Mouse (Mus musculus): Measurements from ENCODE around the gene Sema3f. TPM values are rescaled to one million over a fixed set of nuclear protein-coding genes. Genes with fewer than 3 reads are reported as not detected.

Gene Sema3f
- polyA plus RNA-seq, 1 experiment from 2014 or later: 3.9 TPM

DNA sequence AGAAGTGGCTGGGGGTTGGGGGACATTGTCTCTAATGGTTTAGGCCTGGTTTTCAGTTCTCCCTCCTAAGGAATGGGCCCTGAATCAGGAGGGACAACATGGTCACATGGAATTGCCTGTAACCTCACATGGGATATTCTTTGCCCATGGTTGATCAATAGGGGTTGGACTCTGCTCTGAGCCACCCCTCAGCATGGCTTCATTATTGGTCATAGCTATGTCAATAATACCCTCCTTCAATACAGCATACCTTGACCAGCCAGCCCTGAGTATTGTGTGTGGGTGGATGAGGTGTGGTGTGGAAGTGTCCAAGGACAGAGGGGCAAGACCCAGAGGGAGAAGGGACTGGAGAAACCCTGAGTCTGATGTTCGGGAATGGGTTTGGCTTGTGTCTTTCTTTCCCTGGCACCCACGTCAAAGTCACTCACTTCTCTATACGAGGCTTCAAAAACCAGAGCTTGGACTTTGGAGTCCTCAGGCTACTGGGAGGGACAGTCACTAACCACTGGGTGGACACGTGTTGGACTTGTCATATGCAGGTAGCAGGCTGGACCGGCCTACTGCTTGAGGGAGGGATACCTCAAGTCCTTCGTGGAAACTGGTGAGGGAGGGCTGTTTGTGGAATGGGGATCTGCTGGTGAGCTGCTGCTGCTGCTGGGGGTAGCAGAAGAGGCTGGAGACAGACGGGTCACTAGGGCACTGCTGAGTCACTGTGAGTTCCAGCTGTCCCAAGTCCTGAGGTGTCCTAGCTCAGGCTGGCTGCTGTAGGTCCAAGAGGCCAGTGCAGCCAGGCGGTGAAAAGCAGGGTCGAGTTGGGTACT, 35.5 kb downstream of the Sema3f start:
- H3K27me3 ChIP-seq (replicated peaks; ENCODE audit: control insufficient read depth, insufficient read depth, low read length): peaks cover 17% of the 10 kb centered on the region

DNA sequence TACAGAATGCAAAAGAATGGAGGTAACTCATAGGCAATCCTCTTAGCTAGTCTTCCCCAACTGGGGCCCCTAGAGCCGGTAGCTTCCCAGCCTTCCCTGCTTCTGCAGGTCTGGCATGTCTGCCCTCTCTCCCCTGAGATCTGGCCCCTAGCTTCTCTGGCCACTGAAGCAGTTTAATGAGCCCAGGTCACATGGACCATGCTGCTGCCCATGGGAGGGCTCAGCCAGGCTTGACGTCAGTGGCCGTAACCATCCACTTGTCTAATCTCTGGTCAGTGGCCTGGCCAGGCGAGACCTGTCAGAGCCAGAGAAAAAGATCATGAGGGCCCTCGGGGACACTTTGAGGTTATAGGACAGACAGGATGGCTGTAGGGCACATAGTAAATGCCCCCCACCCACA, 40.0 kb downstream of the Sema3f start:
- Histone ChIP-seq H3K27me3 (replicated peaks; ENCODE audit: control insufficient read depth, insufficient read depth, low read length) (peaks cover 19% of the 10 kb centered on the region), H3K4me3 (ENCODE audit: low read depth, low read length) (no peak overlapping the region), H3K4me2 (replicated peaks; ENCODE audit: low read depth) (no peak overlapping the region), H3K27ac (ENCODE audit: low read depth, low read length) (no peak overlapping the region), H3K9ac (ENCODE audit: low read depth, low read length) (no peak overlapping the region), H3K36me3 (ENCODE audit: control insufficient read depth, insufficient read depth) (no peaks in the 10 kb centered on the region), H3K4me1 (replicated peaks; ENCODE audit: control insufficient read depth, insufficient read depth, low read length) (peaks cover 8% of the 10 kb centered on the region), H3K9me3 (ENCODE audit: control insufficient read depth) (no peaks in the 10 kb centered on the region)
- ATAC-seq: no peak
- no peak for TF ChIP-seq CTCF (IDR thresholded peaks at IDR 0.05; ENCODE audit: low read depth)
- WGBS: 76% methylated on average over 5 of the region's 5 CpGs

More for the DNA sequence above, 35.5 kb downstream of the Sema3f start:
- TF ChIP-seq CTCF (IDR thresholded peaks at IDR 0.05; ENCODE audit: low read depth): no peak
- Histone ChIP-seq H3K9ac (ENCODE audit: low read depth, low read length) (no peak overlapping the region), H3K4me1 (replicated peaks; ENCODE audit: control insufficient read depth, insufficient read depth, low read length) (no peaks in the 10 kb centered on the region; the same call in 1 of the 2 replicates), H3K27ac (ENCODE audit: low read depth, low read length) (peak overlapping the region; percentile 41; the same call in 1 of the 2 replicates), H3K4me3 (ENCODE audit: low read depth, low read length) (no peak overlapping the region), H3K9me3 (ENCODE audit: control insufficient read depth) (no peaks in the 10 kb centered on the region), H3K36me3 (ENCODE audit: control insufficient read depth, insufficient read depth) (no peaks in the 10 kb centered on the region), H3K4me2 (replicated peaks; ENCODE audit: low read depth) (no peak overlapping the region)
- peak; percentile 73 for ATAC-seq
- 59% methylated on average over 9 of the region's 9 CpGs for WGBS

DNA sequence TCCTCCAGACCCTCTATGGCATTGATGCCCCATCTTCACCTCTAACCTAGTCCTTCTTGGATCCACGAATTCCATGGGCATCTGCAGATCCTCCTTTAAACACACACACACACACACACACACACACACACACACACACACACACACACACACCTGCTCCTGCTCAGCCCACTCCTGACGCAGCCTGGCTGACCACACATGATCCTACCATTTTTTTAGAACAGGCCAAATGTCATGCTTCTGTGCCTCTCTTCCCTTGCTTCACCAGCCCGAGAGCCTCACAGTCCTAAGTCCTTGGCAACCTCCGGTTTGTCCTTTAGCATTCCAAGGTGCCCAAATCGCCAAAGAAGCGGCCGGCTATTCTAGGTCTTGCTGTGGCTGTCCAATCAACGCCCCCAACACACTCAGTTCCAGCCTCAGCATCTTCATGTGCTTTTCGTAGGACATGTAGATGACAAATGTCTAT, 40.8 kb downstream of the Sema3f start, which contains the start of gene Slc38a3:
Slc38a3 (minus strand) TSS at position 51 of the 466 bp plus-strand sequence.
- Histone ChIP-seq H3K27ac (ENCODE audit: low read depth, low read length) (no peak within 1 kb of the TSS), H3K4me1 (replicated peaks; ENCODE audit: control insufficient read depth, insufficient read depth, low read length) (peaks cover 8% of the 10 kb centered on the region)
- no peak for ATAC-seq

DNA sequence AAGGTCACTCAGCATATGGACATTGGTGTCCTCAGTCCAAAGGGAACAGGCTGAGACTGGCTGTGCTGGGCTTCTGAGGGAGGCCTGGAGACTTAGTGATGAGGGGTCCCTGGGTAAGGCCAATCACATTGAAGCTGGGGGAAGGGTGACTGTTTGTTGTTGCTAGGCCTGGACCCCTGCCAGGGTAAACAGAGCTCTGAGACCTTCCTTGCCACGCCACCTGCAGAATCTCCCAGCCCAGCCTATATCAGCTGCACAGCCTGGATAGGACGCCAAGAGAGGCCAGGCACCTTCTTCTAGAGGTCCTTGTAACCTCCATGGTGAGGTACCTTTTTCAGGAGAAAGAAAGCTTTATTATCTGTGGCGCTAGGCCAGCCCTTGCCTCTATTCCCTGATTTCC, 41.4 kb downstream of the Sema3f start:
- Histone ChIP-seq H3K36me3 (ENCODE audit: control insufficient read depth, insufficient read depth) (no peaks in the 10 kb centered on the region), H3K9ac (ENCODE audit: low read depth, low read length) (no peak overlapping the region), H3K27ac (ENCODE audit: low read depth, low read length) (no peak overlapping the region), H3K4me3 (ENCODE audit: low read depth, low read length) (no peak overlapping the region), H3K4me2 (replicated peaks; ENCODE audit: low read depth) (no peak overlapping the region), H3K9me3 (ENCODE audit: control insufficient read depth) (no peaks in the 10 kb centered on the region), H3K4me1 (replicated peaks; ENCODE audit: control insufficient read depth, insufficient read depth, low read length) (peaks cover 8% of the 10 kb centered on the region), H3K27me3 (replicated peaks; ENCODE audit: control insufficient read depth, insufficient read depth, low read length) (peaks cover 22% of the 10 kb centered on the region)
- ATAC-seq: no peak
- WGBS: 74% methylated on average over 3 of the region's 3 CpGs
- TF ChIP-seq CTCF (IDR thresholded peaks at IDR 0.05; ENCODE audit: low read depth): no peak

More for the DNA sequence above, 40.8 kb downstream of the Sema3f start, which contains the start of gene Slc38a3:
- no peak within 1 kb of the TSS for H3K4me2 ChIP-seq (replicated peaks; ENCODE audit: low read depth)
- TF ChIP-seq CTCF (IDR thresholded peaks at IDR 0.05; ENCODE audit: low read depth): no peak
- H3K9me3 ChIP-seq (ENCODE audit: control insufficient read depth): no peaks in the 10 kb centered on the region
- WGBS: 88% methylated on average over 9 of the region's 9 CpGs
- H3K36me3 ChIP-seq (ENCODE audit: control insufficient read depth, insufficient read depth): no peaks in the 10 kb centered on the region
- no peak within 1 kb of the TSS for H3K4me3 ChIP-seq (ENCODE audit: low read depth, low read length)
- H3K9ac ChIP-seq (ENCODE audit: low read depth, low read length): no peak within 1 kb of the TSS
- H3K27me3 ChIP-seq (replicated peaks; ENCODE audit: control insufficient read depth, insufficient read depth, low read length): peaks cover 22% of the 10 kb centered on the region

DNA sequence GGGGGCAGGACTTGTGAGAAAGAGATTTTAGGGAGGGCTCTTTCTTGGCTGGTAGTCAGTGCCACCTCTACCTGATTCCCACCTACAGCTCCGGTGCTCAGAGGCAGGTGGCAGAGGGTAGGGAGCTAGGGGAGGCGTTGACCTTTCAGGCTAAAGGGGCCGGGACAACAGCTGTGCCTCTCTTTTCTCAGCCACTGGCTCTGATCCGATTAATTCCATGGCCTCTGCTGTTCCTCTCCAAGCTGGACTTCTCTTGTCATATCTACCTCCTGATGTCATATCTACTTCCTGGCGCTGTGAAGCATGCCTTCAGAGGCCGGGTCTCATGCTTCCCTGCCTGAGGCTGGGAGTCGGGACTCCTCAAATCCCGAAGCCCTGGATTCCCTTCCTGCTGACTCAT, 42.3 kb downstream of the Sema3f start:
- Histone ChIP-seq H3K27ac (ENCODE audit: low read depth, low read length) (no peak overlapping the region), H3K9me3 (ENCODE audit: control insufficient read depth) (no peaks in the 10 kb centered on the region), H3K36me3 (ENCODE audit: control insufficient read depth, insufficient read depth) (no peaks in the 10 kb centered on the region), H3K4me1 (replicated peaks; ENCODE audit: control insufficient read depth, insufficient read depth, low read length) (peaks cover 8% of the 10 kb centered on the region), H3K9ac (ENCODE audit: low read depth, low read length) (no peak overlapping the region), H3K4me2 (replicated peaks; ENCODE audit: low read depth) (no peak overlapping the region), H3K4me3 (ENCODE audit: low read depth, low read length) (no peak overlapping the region), H3K27me3 (replicated peaks; ENCODE audit: control insufficient read depth, insufficient read depth, low read length) (peaks cover 22% of the 10 kb centered on the region)
- no peak for ATAC-seq
- WGBS: 54% methylated on average over 8 of the region's 8 CpGs
- no peak for TF ChIP-seq CTCF (IDR thresholded peaks at IDR 0.05; ENCODE audit: low read depth)

DNA sequence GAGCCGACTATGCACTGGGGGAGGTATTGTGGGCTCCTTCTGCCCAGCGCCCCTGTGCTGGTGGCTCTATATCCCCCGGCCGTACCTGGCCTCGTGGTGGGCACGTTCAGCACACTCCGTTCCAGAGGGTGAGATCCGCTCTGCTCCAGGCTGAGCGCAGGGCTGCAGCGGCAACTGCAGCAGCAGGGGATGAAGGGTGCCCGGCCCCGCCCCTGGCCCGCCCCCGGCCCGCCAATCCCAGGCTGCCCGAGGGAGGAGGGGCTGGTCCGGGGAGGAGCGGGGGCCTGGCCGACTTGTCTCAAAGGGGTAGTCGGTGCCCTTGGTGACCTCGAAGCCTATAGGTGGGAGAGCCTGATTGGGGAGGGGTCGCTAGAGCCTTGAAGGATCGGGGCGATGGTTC, 43.1 kb downstream of the Sema3f start:
- under 1% methylated on average over 24 of the region's 24 CpGs for WGBS
- H3K9ac ChIP-seq (ENCODE audit: low read depth, low read length): peak overlapping the region; percentile 27; the same call in 1 of the 2 replicates
- no peak for TF ChIP-seq CTCF (IDR thresholded peaks at IDR 0.05; ENCODE audit: low read depth)
- peak; percentile 57; the same call in 1 of the 2 replicates for ATAC-seq
- H3K4me3 ChIP-seq (ENCODE audit: low read depth, low read length): peak overlapping the region; percentile 37
- peak overlapping the region; percentile 73 for H3K4me2 ChIP-seq (replicated peaks; ENCODE audit: low read depth)
- peaks cover 22% of the 10 kb centered on the region for H3K27me3 ChIP-seq (replicated peaks; ENCODE audit: control insufficient read depth, insufficient read depth, low read length)
- H3K27ac ChIP-seq (ENCODE audit: low read depth, low read length): no peak overlapping the region
- H3K9me3 ChIP-seq (ENCODE audit: control insufficient read depth): no peaks in the 10 kb centered on the region
- H3K4me1 ChIP-seq (replicated peaks; ENCODE audit: control insufficient read depth, insufficient read depth, low read length): peaks cover 8% of the 10 kb centered on the region
- no peaks in the 10 kb centered on the region for H3K36me3 ChIP-seq (ENCODE audit: control insufficient read depth, insufficient read depth)
